Mouse (Mus musculus) MEL (cell line): ENCODE measurements at regions not wholly inside any gene's neighbourhood (a gene's known extent, or its start where the extent isn't known, plus 50 kb on each side); places are given as distances from the start of the nearest gene placed in this dataset.

ENCODE experiments used
- CHD2 ChIP-seq: IDR thresholded peaks from 2 replicates; pipeline ENCODE4 v1.6.1; 2011; ENCODE audit warnings: low read length, improper control_type of control experiment
- CTCF ChIP-seq, 3 experiments: IDR thresholded peaks in 2 of 3; conservative IDR thresholded peaks in 1 of 3; 2 replicates each; pipeline ENCODE4 v1.5.1; 2011 to 2012; ENCODE audit warnings: low read length in 3 of 3, low read depth in 2 of 3, mild to moderate bottlenecking in 2 of 3, improper control_type of control experiment in 1 of 3, inconsistent platforms in 1 of 3, mixed read lengths in 1 of 3, moderate library complexity in 1 of 3; ENCODE audit not compliant: control insufficient read depth in 1 of 3, insufficient read depth in 1 of 3, poor library complexity in 1 of 3, severe bottlenecking in 1 of 3
- E2F4 ChIP-seq: IDR thresholded peaks from 2 replicates; pipeline ENCODE4 v1.6.1; 2011; ENCODE audit warnings: low read depth, low read length, improper control_type of control experiment, borderline replicate concordance
- GATA1 ChIP-seq: IDR thresholded peaks from 2 replicates; pipeline ENCODE4 v1.6.1; 2011; ENCODE audit warnings: low read depth, low read length, improper control_type of control experiment
- KAT2A ChIP-seq: conservative IDR thresholded peaks from 2 replicates; pipeline ENCODE4 v1.6.1; 2012; ENCODE audit warnings: low read depth, low read length, improper control_type of control experiment, inconsistent platforms
- MAZ ChIP-seq: IDR thresholded peaks from 2 replicates; pipeline ENCODE4 v1.6.1; 2012; ENCODE audit warnings: low read depth, mild to moderate bottlenecking, inconsistent platforms, low read length, improper control_type of control experiment
- MEF2A ChIP-seq: IDR thresholded peaks from 2 replicates; pipeline ENCODE4 v1.6.1; 2014; ENCODE audit warnings: low read depth, mild to moderate bottlenecking, inconsistent platforms, low read length, improper control_type of control experiment; ENCODE audit not compliant: poor library complexity, insufficient replicate concordance, severe bottlenecking; ENCODE audit errors: extremely low read depth
- MYB ChIP-seq: IDR thresholded peaks from 2 replicates; pipeline ENCODE4 v1.6.1; 2011; ENCODE audit warnings: mild to moderate bottlenecking, low read depth, low read length, improper control_type of control experiment
- MYC ChIP-seq: IDR thresholded peaks from 2 replicates; pipeline ENCODE4 v1.6.1; 2011; ENCODE audit warnings: low read depth, mild to moderate bottlenecking, low read length, improper control_type of control experiment, moderate library complexity
- NRF1 ChIP-seq: IDR thresholded peaks from 2 replicates; pipeline ENCODE4 v1.6.1; 2014; ENCODE audit warnings: low read depth, mild to moderate bottlenecking, inconsistent platforms, low read length, improper control_type of control experiment, moderate library complexity; ENCODE audit not compliant: poor library complexity, insufficient read depth, severe bottlenecking
- POLR2A ChIP-seq, 2 experiments: IDR thresholded peaks; 2 replicates each; pipeline ENCODE4 v1.6.1; 2011 to 2012; ENCODE audit warnings: low read length in 2 of 2, mild to moderate bottlenecking in 2 of 2, control low read depth in 1 of 2, improper control_type of control experiment in 1 of 2, low read depth in 1 of 2, moderate library complexity in 1 of 2; ENCODE audit not compliant: control insufficient read depth in 1 of 2, insufficient read depth in 1 of 2, poor library complexity in 1 of 2
- UBTF ChIP-seq: IDR thresholded peaks from 2 replicates; pipeline ENCODE4 v1.6.1; 2012; ENCODE audit warnings: low read depth, mild to moderate bottlenecking, inconsistent platforms, low read length, improper control_type of control experiment, moderate library complexity, borderline replicate concordance; ENCODE audit not compliant: insufficient read depth
- USF1 ChIP-seq: IDR thresholded peaks from 2 replicates; pipeline ENCODE4 v1.6.1; 2014; ENCODE audit warnings: low read depth, mild to moderate bottlenecking, inconsistent platforms, low read length, improper control_type of control experiment, moderate library complexity
- USF2 ChIP-seq, 2 experiments: IDR thresholded peaks; 2 replicates each; pipeline ENCODE4 v1.6.1; 2011 to 2012; ENCODE audit warnings: improper control_type of control experiment in 2 of 2, low read length in 2 of 2, borderline replicate concordance in 1 of 2, inconsistent platforms in 1 of 2, low read depth in 1 of 2, mild to moderate bottlenecking in 1 of 2; ENCODE audit not compliant: insufficient read depth in 1 of 2

DNA sequence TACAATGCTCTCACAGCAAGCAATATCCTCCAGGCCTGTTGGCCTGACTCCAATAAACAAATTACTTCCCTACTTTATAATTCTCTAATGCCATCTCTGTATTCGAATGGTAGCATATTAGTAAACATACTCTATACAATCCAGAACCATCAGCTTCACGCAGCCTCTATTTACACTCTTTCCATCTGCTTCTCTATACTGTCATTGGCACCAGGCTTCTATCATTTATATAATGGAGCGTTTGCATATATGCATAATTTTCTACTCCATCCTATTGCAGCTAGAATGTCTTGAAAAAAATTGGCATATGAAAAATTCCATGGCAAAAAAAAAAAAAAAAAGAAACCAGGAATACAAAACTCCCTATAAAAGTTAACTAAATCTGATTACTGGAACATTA lies 369.6 kb downstream of the Gm21833 start:
- TF ChIP-seq POLR2A (IDR thresholded peaks at IDR 0.05; ENCODE audit: control insufficient read depth in 1 of 2, insufficient read depth in 1 of 2, low read depth in 1 of 2, low read length in 2 of 2, poor library complexity in 1 of 2) = no peak
- no peak for TF ChIP-seq GATA1
- TF ChIP-seq MAZ = no peak
- TF ChIP-seq KAT2A = no peak
- no peak for TF ChIP-seq E2F4
- TF ChIP-seq UBTF = no peak
- no peak for TF ChIP-seq USF1
- no peak for TF ChIP-seq CHD2
- TF ChIP-seq MYB = no peak
- TF ChIP-seq MYC = no peak
- TF ChIP-seq CTCF (IDR thresholded peaks at IDR 0.05 in 2 of 3, conservative IDR thresholded peaks at IDR 0.05 in 1 of 3; ENCODE audit: control insufficient read depth in 1 of 3, insufficient read depth in 1 of 3, low read depth in 2 of 3, low read length in 3 of 3, poor library complexity in 1 of 3, severe bottlenecking in 1 of 3) = no peak
- no peak for TF ChIP-seq NRF1
- no peak for TF ChIP-seq MEF2A
- no peak for TF ChIP-seq USF2 (IDR thresholded peaks at IDR 0.05; ENCODE audit: borderline replicate concordance in 1 of 2, insufficient read depth in 1 of 2, low read depth in 1 of 2, low read length in 2 of 2)
